Mouse (Mus musculus): ENCODE measurements around the gene Cyp2c39.

- TF ChIP-seq CTCF (IDR thresholded peaks at IDR 0.05; ENCODE audit: borderline replicate concordance, insufficient read depth, low read length) (no peak), POLR2A (IDR thresholded peaks at IDR 0.05; ENCODE audit: low read depth, low read length) (no peak)
These were observed 1.1 kb upstream of the Cyp2c39 start for GRCm38 (mm10) chr19:39509533-39509932.

Data from embryonic fibroblast, embryonic 13.5 days (primary cell).